Mouse (Mus musculus) midbrain, embryonic 14.5 days (tissue): ENCODE measurements around the gene Fam129b. TPM values are rescaled to one million over a fixed set of nuclear protein-coding genes. Genes with fewer than 3 reads are reported as not detected.

ENCODE experiments used
- ATAC-seq: fragments of 200-750 bp; cut with Nextera tagmentation; 2 replicates; pipeline ENCODE4 v1.8.0; 2017; ENCODE audit warnings: moderate number of reproducible peaks, moderate library complexity; ENCODE audit not compliant: low FRiP score, low TSS enrichment
- DNase-seq: peaks from one replicate; pipeline ENCODE4 v3.0.0-alpha.2; 2015
- H3K27ac ChIP-seq: fragments of 300-500 bp; sonication (generic); replicated peaks from 2 replicates; pipeline ENCODE4 v1.5.1; 2014; ENCODE audit warnings: mild to moderate bottlenecking, low read depth, low read length, moderate library complexity
- H3K27me3 ChIP-seq: fragments of 300-500 bp; sonication (generic); 2 replicates; pipeline ENCODE4 v1.6.1; 2014; ENCODE audit warnings: low read length, control low read depth, mixed read lengths; ENCODE audit not compliant: control insufficient read depth, insufficient read depth
- H3K36me3 ChIP-seq: fragments of 300-500 bp; sonication (generic); 2 replicates; pipeline ENCODE4 v1.6.1; 2014; ENCODE audit warnings: low read length, control low read depth; ENCODE audit not compliant: control insufficient read depth, insufficient read depth
- H3K4me1 ChIP-seq: fragments of 300-500 bp; sonication (generic); 2 replicates; pipeline ENCODE4 v1.6.1; 2014; ENCODE audit warnings: mild to moderate bottlenecking, antibody characterized with exemption, low read length, control low read depth; ENCODE audit not compliant: control insufficient read depth, insufficient read depth
- H3K4me2 ChIP-seq: fragments of 300-500 bp; sonication (generic); 2 replicates; pipeline ENCODE4 v1.6.1; 2014; ENCODE audit warnings: mild to moderate bottlenecking, low read length, moderate library complexity
- H3K4me3 ChIP-seq: fragments of 300-500 bp; sonication (generic); replicated peaks from 2 replicates; pipeline ENCODE4 v1.5.1; 2014; ENCODE audit warnings: low read depth, low read length
- H3K9ac ChIP-seq: fragments of 300-500 bp; sonication (generic); replicated peaks from 2 replicates; pipeline ENCODE4 v1.6.1; 2014; ENCODE audit warnings: mild to moderate bottlenecking, low read length, moderate library complexity
- H3K9me3 ChIP-seq: fragments of 300-500 bp; sonication (generic); 2 replicates; pipeline ENCODE4 v1.6.1; 2016; ENCODE audit warnings: low read length, control low read depth, mixed read lengths; ENCODE audit not compliant: control insufficient read depth
- WGBS: fragments of 180-500 bp; shearing (Covaris S2); extraction: QIAGEN DNeasy Blood & Tissue Kit; methylation state at CpG from one replicate; pipeline ENCODE4 v1.1.7; 2014; 5-methylcytosine and 5-hydroxymethylcytosine counted together
- polyA plus RNA-seq: library from polyadenylated mRNA; unstranded; fragments of >200 nt; fragmentation: Nextera tagmentation; extraction: Ambion mirVana; gene quantifications from 2 replicates; pipeline ENCODE4 v1.2.1, GENCODE M21; 2014

Gene Fam129b
- polyA plus RNA-seq, 1 experiment from 2014 or later = 13.6 TPM

DNA sequence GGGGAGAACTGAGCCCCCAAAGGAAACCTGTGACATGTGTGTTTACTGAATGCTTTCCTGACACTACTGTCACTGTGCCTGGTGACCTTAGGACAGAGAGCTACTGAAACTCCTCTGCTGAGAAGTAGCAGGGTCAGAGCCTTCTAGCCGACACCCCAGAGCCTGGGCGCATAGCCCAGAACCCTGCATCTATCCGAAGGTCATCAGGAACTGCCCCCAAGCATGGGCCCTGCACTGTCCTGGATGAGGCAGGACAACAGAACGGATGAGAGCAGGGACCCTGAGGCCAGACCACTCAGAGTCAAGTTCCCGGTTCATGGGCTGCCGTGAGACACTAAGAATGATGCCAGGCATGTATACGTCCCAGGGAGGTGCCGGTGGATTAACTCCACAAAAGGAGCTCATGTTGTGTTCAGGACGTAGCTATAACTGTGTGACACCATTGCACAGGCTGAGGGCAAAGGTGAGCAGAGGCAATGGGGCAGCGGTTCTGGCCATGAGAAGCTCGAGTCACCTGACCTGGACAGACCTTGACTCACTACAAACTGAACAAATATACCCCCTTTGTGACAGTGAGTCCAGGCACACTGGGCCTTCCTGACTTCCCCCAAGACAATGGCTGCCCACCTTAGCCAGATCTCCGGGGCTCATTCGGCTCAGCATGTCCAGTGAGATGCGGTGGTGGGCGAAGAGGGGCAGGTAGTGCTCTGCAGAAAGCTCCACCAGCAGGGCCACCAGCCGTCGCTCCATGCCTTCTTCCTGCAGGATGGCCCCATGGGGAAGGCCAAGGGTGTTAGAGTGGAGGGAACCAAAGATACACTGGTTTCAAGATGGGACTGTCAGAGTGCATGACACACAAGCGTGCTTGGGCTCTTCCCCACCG is 53.3 kb downstream of the Fam129b start:
- DNase-seq = no peak

DNA sequence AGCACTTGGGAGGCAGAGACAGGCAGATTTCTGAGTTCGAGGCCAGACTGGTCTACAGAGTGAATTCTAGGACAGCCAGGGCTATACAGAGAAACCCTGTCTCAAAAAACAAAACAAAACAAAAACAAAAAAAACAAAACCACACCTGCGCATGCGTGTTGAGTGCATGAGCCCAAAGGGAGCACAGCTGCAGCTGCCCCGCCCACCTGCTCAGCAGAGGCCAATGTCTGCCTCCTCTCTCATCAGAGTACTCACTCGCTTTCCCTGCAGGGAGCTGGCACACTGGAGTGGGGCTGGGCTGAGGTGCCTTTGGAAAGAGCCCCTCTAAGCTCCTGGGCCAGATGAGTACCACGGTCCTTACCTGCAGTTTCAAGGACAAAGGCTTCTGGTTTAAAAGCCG is 55.8 kb downstream of the Fam129b start:
- H3K9me3 ChIP-seq = no peaks in the 10 kb centered on the region
- H3K4me1 ChIP-seq = no peaks in the 10 kb centered on the region
- peaks cover 68% of the 10 kb centered on the region for H3K36me3 ChIP-seq
- 81% methylated on average over 7 of the region's 7 CpGs for WGBS
- no peaks in the 10 kb centered on the region for H3K27me3 ChIP-seq
- H3K4me3 ChIP-seq = no peak overlapping the region
- no peak overlapping the region for H3K27ac ChIP-seq
- ATAC-seq = no peak
- no peak overlapping the region for H3K9ac ChIP-seq
- H3K4me2 ChIP-seq = no peak overlapping the region
- no peak for DNase-seq

More for the DNA sequence above, 53.3 kb downstream of the Fam129b start:
- Histone ChIP-seq H3K4me3 (no peak overlapping the region), H3K9ac (no peak overlapping the region), H3K4me2 (no peak overlapping the region), H3K9me3 (no peaks in the 10 kb centered on the region), H3K36me3 (peaks cover 66% of the 10 kb centered on the region), H3K27me3 (no peaks in the 10 kb centered on the region), H3K4me1 (no peaks in the 10 kb centered on the region), H3K27ac (no peak overlapping the region)
- WGBS = 88% methylated on average over 19 of the region's 19 CpGs
- no peak for ATAC-seq

DNA sequence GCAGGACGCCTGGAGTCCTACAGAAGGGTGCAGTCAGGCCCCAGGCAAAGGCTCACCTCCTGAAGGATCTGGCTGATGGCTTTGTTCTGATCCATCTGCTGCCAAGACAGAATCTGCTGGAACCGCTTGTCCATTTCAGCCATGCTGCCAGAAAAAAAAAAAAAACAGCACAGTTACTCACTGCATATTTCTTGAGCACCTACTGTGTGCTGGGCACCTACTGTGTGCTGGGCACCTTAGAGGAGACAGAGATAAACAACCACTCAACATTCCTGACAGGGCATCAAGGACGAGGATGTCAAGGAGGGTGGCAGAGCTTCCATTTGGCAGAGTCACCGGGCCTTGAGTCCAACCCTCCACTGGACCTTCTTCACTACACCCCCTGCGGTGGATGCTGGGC is 62.8 kb downstream of the Fam129b start:
- Histone ChIP-seq H3K4me1 (no peaks in the 10 kb centered on the region), H3K36me3 (peaks cover 88% of the 10 kb centered on the region), H3K9ac (no peak overlapping the region), H3K4me3 (no peak overlapping the region), H3K27me3 (no peaks in the 10 kb centered on the region), H3K27ac (no peak overlapping the region), H3K4me2 (no peak overlapping the region), H3K9me3 (no peaks in the 10 kb centered on the region)
- ATAC-seq = no peak
- no peak for DNase-seq
- 92% methylated on average over 5 of the region's 5 CpGs for WGBS

DNA sequence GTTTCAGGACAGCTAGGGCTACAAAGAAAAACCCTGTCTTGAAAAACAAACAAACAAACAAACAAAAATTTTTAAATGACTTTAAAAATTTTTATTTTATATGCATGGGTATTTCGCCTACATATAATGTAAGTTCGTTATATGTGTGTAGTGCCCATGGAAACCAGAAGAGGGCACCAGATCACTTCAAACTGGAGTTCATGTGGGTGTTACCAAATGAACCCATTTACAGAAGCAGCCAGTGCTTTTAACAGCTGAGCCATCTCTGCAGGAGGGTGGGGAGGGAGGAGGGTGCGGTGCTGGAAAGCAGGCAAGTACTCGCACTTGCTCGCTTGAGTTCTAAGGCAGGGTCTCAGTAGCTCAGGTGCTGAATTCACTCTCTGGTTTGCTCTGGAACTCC is 63.5 kb downstream of the Fam129b start:
- H3K36me3 ChIP-seq = peaks cover 88% of the 10 kb centered on the region
- WGBS = 61% methylated on average over 5 of the region's 5 CpGs
- H3K4me2 ChIP-seq = no peak overlapping the region
- no peak for ATAC-seq
- H3K9ac ChIP-seq = no peak overlapping the region
- no peaks in the 10 kb centered on the region for H3K27me3 ChIP-seq
- H3K27ac ChIP-seq = no peak overlapping the region
- no peaks in the 10 kb centered on the region for H3K9me3 ChIP-seq
- DNase-seq = peak; percentile 71
- H3K4me3 ChIP-seq = no peak overlapping the region
- H3K4me1 ChIP-seq = no peaks in the 10 kb centered on the region

DNA sequence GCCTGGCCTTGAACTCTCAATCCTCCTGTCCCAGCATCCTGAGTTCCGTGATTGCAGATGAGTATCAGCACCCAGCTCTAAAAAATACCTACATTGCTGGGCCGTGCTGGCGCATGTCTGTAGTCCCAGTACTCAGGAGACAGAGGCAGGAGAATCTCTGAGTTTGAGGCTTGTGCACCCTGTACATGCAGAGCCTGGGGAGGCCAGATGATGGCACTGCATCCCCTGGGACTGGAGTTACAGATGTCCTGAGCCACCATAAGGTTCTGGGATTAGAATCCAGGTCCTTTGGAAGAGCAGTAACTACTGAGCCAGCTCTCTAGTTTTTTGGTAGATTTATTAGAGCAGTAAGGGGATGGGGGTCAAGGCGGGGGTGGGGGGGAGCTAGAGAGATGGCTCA is 64.6 kb downstream of the Fam129b start:
- no peak for ATAC-seq
- H3K4me1 ChIP-seq = no peaks in the 10 kb centered on the region
- no peak overlapping the region for H3K9ac ChIP-seq
- H3K4me2 ChIP-seq = no peak overlapping the region
- no peaks in the 10 kb centered on the region for H3K27me3 ChIP-seq
- no peak overlapping the region for H3K4me3 ChIP-seq
- H3K27ac ChIP-seq = no peak overlapping the region
- WGBS = 91% methylated on average over 4 of the region's 4 CpGs
- no peak for DNase-seq
- no peaks in the 10 kb centered on the region for H3K9me3 ChIP-seq
- H3K36me3 ChIP-seq = peaks cover 88% of the 10 kb centered on the region

DNA sequence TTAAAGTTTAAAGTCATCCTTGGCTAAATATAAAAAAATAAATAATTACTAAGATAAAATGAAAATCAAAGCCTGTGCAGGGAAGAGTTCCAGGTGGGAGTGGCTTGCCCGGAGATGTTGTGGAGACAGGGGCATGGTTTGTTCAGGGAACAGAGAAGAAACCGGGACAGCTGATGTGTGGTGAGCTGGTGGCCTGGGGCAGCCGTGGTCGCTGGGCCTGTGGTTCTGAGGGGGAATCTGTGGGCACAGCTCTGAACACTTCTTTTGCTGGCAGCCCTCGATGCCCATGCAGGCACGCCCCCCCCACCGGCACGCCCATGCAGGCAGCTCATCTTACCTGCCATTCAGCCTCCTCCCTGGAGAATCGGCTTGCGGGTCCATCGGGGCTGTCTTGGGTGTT is 71.5 kb downstream of the Fam129b start:
- no peak overlapping the region for H3K4me2 ChIP-seq
- H3K36me3 ChIP-seq = peaks cover 82% of the 10 kb centered on the region
- no peak overlapping the region for H3K9ac ChIP-seq
- WGBS = 93% methylated on average over 11 of the region's 11 CpGs
- no peaks in the 10 kb centered on the region for H3K9me3 ChIP-seq
- no peaks in the 10 kb centered on the region for H3K4me1 ChIP-seq
- no peak overlapping the region for H3K4me3 ChIP-seq
- no peak overlapping the region for H3K27ac ChIP-seq
- ATAC-seq (no peak), DNase-seq (no peak)
- H3K27me3 ChIP-seq = no peaks in the 10 kb centered on the region

DNA sequence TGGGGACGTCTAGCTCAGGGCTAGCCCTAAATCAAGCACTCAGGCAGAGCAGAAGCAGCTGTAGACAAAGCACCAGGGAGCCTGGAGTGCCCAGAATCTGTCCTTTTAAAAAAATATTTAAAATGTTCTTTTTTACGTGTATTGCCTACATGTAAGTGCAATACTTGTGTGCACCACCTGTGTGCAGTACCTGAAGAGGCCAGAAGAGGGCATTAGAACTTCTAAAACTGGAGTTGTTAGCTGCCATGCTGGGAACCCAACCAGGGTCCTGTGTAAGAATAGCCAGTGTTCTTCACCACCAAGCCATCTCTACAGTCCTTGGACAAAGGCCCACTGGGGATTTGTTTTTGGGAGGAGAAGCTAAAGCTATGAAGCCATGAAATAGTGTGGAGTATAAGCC is 78.7 kb downstream of the Fam129b start:
- Histone ChIP-seq H3K27ac (no peak overlapping the region), H3K9ac (no peak overlapping the region; the same call in 1 of the 2 replicates), H3K4me3 (no peak overlapping the region), H3K9me3 (no peaks in the 10 kb centered on the region), H3K36me3 (peaks cover 75% of the 10 kb centered on the region), H3K4me2 (no peak overlapping the region), H3K4me1 (no peaks in the 10 kb centered on the region), H3K27me3 (no peaks in the 10 kb centered on the region)
- ATAC-seq = no peak
- no peak for DNase-seq
- WGBS = 89% methylated on average over 2 of the region's 2 CpGs

DNA sequence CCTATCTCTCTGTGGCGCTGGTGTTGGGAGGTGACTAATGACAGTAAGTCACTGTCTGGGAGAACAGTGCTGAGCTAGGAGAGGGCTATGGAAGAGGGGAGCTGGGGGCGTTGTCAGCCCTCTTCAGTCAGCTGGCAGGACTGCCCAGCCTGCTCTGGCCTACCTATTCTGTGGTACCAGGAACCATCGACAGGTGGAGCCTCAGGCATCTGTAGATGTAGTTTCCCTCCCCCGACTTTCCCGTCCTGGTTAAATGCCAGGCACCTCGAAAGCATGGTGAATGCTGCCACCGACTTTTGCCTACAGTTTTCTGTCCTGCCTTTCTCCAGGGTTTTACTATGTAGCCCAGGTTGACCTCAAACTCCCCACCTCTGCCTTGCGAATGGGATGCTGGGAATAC is 81.4 kb downstream of the Fam129b start:
- Histone ChIP-seq H3K9ac (no peak overlapping the region), H3K27ac (no peak overlapping the region), H3K4me2 (no peak overlapping the region), H3K9me3 (no peaks in the 10 kb centered on the region), H3K4me3 (no peak overlapping the region), H3K27me3 (no peaks in the 10 kb centered on the region), H3K36me3 (peaks cover 49% of the 10 kb centered on the region), H3K4me1 (peaks cover 8% of the 10 kb centered on the region)
- DNase-seq (peak; percentile 39), ATAC-seq (no peak)
- 71% methylated on average over 8 of the region's 8 CpGs for WGBS

DNA sequence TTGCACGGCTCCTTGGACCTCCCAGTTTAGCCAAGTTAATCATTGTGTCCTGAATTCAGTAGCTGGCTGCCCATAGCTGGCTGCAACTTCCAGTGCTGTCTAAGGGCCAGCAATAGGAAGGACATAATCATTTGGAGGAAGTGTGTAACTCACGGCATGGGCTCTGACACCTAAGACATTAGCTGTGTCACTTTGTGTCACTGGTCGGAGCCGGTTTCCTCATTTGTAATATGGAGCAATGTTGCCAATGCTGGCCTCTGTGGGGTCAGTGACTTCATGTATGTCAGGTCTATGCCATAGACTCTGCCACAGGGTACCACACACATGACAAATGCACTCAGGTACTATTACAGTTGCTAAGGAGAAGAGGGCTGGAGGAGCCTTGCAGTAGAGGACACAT is 84.4 kb downstream of the Fam129b start:
- WGBS = 95% methylated on average over 4 of the region's 4 CpGs

More for the DNA sequence above, 84.4 kb downstream of the Fam129b start:
- H3K4me2 ChIP-seq = peak overlapping the region; percentile 98
- ATAC-seq (no peak), DNase-seq (no peak)
- no peaks in the 10 kb centered on the region for H3K27me3 ChIP-seq
- peaks cover 17% of the 10 kb centered on the region for H3K4me1 ChIP-seq
- H3K27ac ChIP-seq = no peak overlapping the region
- peaks cover 51% of the 10 kb centered on the region for H3K36me3 ChIP-seq
- 0 out of 2 replicates have a peak overlapping the region, but pooled peaks have one; percentile 81 for H3K9ac ChIP-seq
- H3K9me3 ChIP-seq = no peaks in the 10 kb centered on the region
- H3K4me3 ChIP-seq = no peak overlapping the region
